Mouse (Mus musculus) ES-E14 (cell line): ENCODE measurements around the gene Tram2. TPM values are rescaled to one million over a fixed set of nuclear protein-coding genes. Genes with fewer than 3 reads are reported as not detected.

Source experiments
- DNase-seq: peaks from one replicate; pipeline ENCODE4 v3.0.0-alpha.2; 2013; ENCODE audit warnings: low read depth, low spot score
- H3K27ac ChIP-seq: 2 replicates; pipeline ENCODE4 v1.5.1; 2012; ENCODE audit warnings: low read depth, mild to moderate bottlenecking, low read length, moderate library complexity, mixed read lengths; ENCODE audit not compliant: poor library complexity, insufficient read depth, severe bottlenecking
- H3K36me3 ChIP-seq: 2 replicates; pipeline ENCODE4 v1.6.1; 2012; ENCODE audit warnings: mild to moderate bottlenecking, low read length, moderate library complexity, mixed read lengths; ENCODE audit not compliant: control insufficient read depth, poor library complexity, insufficient read depth, severe bottlenecking
- H3K4me1 ChIP-seq, 2 experiments: fragments of 150-350 bp in 1 of 2; sonication (generic) in 1 of 2; 2 replicates each; pipeline ENCODE4 v1.6.1; 2012; ENCODE audit warnings: low read length in 2 of 2, mild to moderate bottlenecking in 1 of 2, mixed read lengths in 1 of 2; ENCODE audit not compliant: control insufficient read depth in 2 of 2, insufficient read depth in 2 of 2, poor library complexity in 1 of 2
- H3K4me3 ChIP-seq, 2 experiments: fragments of 150-350 bp in 1 of 2; sonication (generic) in 1 of 2; 2 replicates each; pipeline ENCODE4 v1.5.1; 2012; ENCODE audit warnings: low read length in 2 of 2, low read depth in 1 of 2, mild to moderate bottlenecking in 1 of 2, mixed read lengths in 1 of 2; ENCODE audit not compliant: insufficient read depth in 1 of 2, poor library complexity in 1 of 2, severe bottlenecking in 1 of 2
- H3K9ac ChIP-seq: 2 replicates; pipeline ENCODE4 v1.6.1; 2012; ENCODE audit warnings: low read depth, mild to moderate bottlenecking, low read length, mixed read lengths; ENCODE audit not compliant: poor library complexity, insufficient read depth, severe bottlenecking
- H3K9me3 ChIP-seq: fragments of 150-350 bp; sonication (generic); 2 replicates; pipeline ENCODE4 v1.6.1; 2012; ENCODE audit warnings: low read depth, mild to moderate bottlenecking, low read length; ENCODE audit not compliant: control insufficient read depth, insufficient read depth
- CHD2 ChIP-seq: IDR thresholded peaks from 2 replicates; pipeline ENCODE4 v1.6.1; 2014; ENCODE audit warnings: mild to moderate bottlenecking, low read depth, low read length, inconsistent platforms
- HCFC1 ChIP-seq: IDR thresholded peaks from 2 replicates; pipeline ENCODE4 v1.6.1; 2012; ENCODE audit warnings: low read length, inconsistent platforms, borderline replicate concordance; ENCODE audit not compliant: insufficient read depth
- MAFK ChIP-seq: IDR thresholded peaks from 2 replicates; pipeline ENCODE4 v1.6.1; 2014; ENCODE audit warnings: mild to moderate bottlenecking, low read depth, low read length, inconsistent platforms; ENCODE audit not compliant: insufficient read depth
- ZC3H11A ChIP-seq: IDR thresholded peaks from 2 replicates; pipeline ENCODE4 v1.6.1; 2012; ENCODE audit warnings: low read depth, mild to moderate bottlenecking, inconsistent platforms, low read length, borderline replicate concordance
- ZNF384 ChIP-seq: IDR thresholded peaks from 2 replicates; pipeline ENCODE4 v1.6.1; 2012; ENCODE audit warnings: low read depth, low read length, inconsistent platforms
- in situ Hi-C, 2 experiments: fragments of 600-800 bp; cut with MboI; formaldehyde crosslinking; loops; one replicate each; pipeline ENCODE4 v1.15.1; 2025; ENCODE audit warnings: low sequenced_read_pairs in 2 of 2, inconsistent platforms in 1 of 2; ENCODE audit not compliant: unreplicated experiment in 2 of 2
- total RNA-seq: library from RNA; depleted of rRNA; stranded (reverse); fragments of 300-350 nt; gene quantifications from 2 replicates; pipeline ENCODE4 v1.2.3, GENCODE M21; 2012

The Tram2 gene
- total RNA-seq, 1 experiment, result 5.1 TPM

GRCm38 (mm10) chr1:21077191-21077590 lies 1.8 kb downstream of the Tram2 start:
- Histone ChIP-seq H3K36me3 (no peaks in the 10 kb centered on the region), H3K27ac (no peak overlapping the region), H3K9me3 (no peaks in the 10 kb centered on the region), H3K4me3 (no peak overlapping the region), H3K9ac (no peak overlapping the region), H3K4me1 (peaks cover 2 to 9% of the 10 kb centered on the region in 2 experiments; a peak in 2 of 4 replicates)
- in situ Hi-C loops, result no loop called here
- DNase-seq, result no peak
- TF ChIP-seq ZC3H11A (no peak), MAFK (no peak), HCFC1 (no peak), CHD2 (no peak), ZNF384 (no peak)

GRCm38 (mm10) chr1:21075986-21076495 lies 3.0 kb downstream of the Tram2 start:
- DNase-seq, result no peak
- H3K9ac ChIP-seq, result no peak overlapping the region
- no peaks in the 10 kb centered on the region for H3K36me3 ChIP-seq
- no peak overlapping the region for H3K27ac ChIP-seq
- peaks cover 2 to 9% of the 10 kb centered on the region in 2 experiments; a peak in 2 of 4 replicates for H3K4me1 ChIP-seq
- TF ChIP-seq HCFC1, result no peak
- TF ChIP-seq MAFK, result no peak
- no peak for TF ChIP-seq ZNF384
- no peak for TF ChIP-seq CHD2
- TF ChIP-seq ZC3H11A, result no peak
- no peak overlapping the region for H3K4me3 ChIP-seq
- H3K9me3 ChIP-seq, result no peaks in the 10 kb centered on the region
- in situ Hi-C loops, result no loop called here

- Histone ChIP-seq H3K36me3 (no peaks in the 10 kb centered on the region), H3K4me3 (no peak overlapping the region), H3K4me1 (peaks cover 0 to 7% of the 10 kb centered on the region in 2 experiments; a peak in 1 of 4 replicates), H3K27ac (no peak overlapping the region), H3K9ac (no peak overlapping the region), H3K9me3 (no peaks in the 10 kb centered on the region)
- in situ Hi-C loops, result no loop called here
- no peak for DNase-seq
- no peak for TF ChIP-seq CHD2
- no peak for TF ChIP-seq MAFK
- TF ChIP-seq ZC3H11A, result no peak
- no peak for TF ChIP-seq HCFC1
- TF ChIP-seq ZNF384, result no peak
Observed at GRCm38 (mm10) chr1:21074231-21074630, 4.8 kb downstream of the Tram2 start.

- no peaks in the 10 kb centered on the region for H3K36me3 ChIP-seq
- DNase-seq, result no peak
- no peaks in the 10 kb centered on the region for H3K9me3 ChIP-seq
- no peak for TF ChIP-seq MAFK
- no peak for TF ChIP-seq ZC3H11A
- TF ChIP-seq HCFC1, result no peak
- TF ChIP-seq ZNF384, result no peak
- TF ChIP-seq CHD2, result no peak
- no peak overlapping the region for H3K27ac ChIP-seq
- peaks cover 0 to 7% of the 10 kb centered on the region in 2 experiments; a peak in 1 of 4 replicates for H3K4me1 ChIP-seq
- no peak overlapping the region for H3K9ac ChIP-seq
- H3K4me3 ChIP-seq, result 0 out of 4 replicates have a peak overlapping the region, but pooled peaks of 1 of the 2 experiments have one; percentile 17
- in situ Hi-C loops, result no loop called here
Observed at GRCm38 (mm10) chr1:21072875-21073444, 6.1 kb downstream of the Tram2 start.
